Mouse (Mus musculus) myocyte (in vitro differentiated cells): ENCODE measurements around the gene Fstl4.

ENCODE experiments used
- CEBPB ChIP-seq: IDR thresholded peaks from 2 replicates; pipeline ENCODE4 v1.6.1; 2011; ENCODE audit warnings: mild to moderate bottlenecking, moderate library complexity; ENCODE audit not compliant: poor library complexity, insufficient read depth, severe bottlenecking
- E2F4 ChIP-seq: IDR thresholded peaks from one replicate; pipeline ENCODE4 v1.6.1; 2011; ENCODE audit warnings: mild to moderate bottlenecking, control low read depth, moderate library complexity; ENCODE audit not compliant: insufficient read depth
- MAX ChIP-seq: IDR thresholded peaks from one replicate; pipeline ENCODE4 v1.6.1; 2011; ENCODE audit warnings: low read depth, mild to moderate bottlenecking, control low read depth
- POLR2A ChIP-seq: IDR thresholded peaks from one replicate; pipeline ENCODE4 v1.6.1; 2011; ENCODE audit warnings: low read depth, mild to moderate bottlenecking, control low read depth, moderate library complexity; ENCODE audit not compliant: insufficient read length
- SRF ChIP-seq: IDR thresholded peaks from one replicate; pipeline ENCODE4 v1.6.1; 2011; ENCODE audit warnings: low read depth; ENCODE audit not compliant: control insufficient read depth, insufficient read length
- USF1 ChIP-seq: IDR thresholded peaks from one replicate; pipeline ENCODE4 v1.6.1; 2011; ENCODE audit warnings: low read depth, mild to moderate bottlenecking, control low read depth, moderate library complexity

DNA sequence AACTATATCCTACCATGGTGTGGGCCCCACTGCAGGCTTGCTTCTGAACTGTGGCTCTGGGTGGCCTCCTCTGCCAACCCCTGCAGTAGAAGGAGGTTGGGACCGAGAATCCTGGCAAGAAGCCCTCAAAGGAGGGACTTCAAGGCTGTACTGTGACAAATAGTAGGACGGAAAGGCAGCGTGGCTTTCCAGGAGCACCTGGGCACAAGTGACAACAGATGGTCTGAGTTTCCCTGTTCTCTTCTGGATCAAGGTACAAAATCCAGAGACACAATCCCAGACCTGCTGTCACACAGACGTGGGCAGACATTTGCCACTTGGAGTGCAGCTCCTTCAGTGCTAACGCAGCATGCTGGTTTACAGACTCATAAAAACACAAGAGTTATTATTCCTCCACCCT, 343.3 kb downstream of the Fstl4 start:
- TF ChIP-seq E2F4 (no peak), CEBPB (no peak), SRF (no peak), POLR2A (no peak), USF1 (no peak), MAX (no peak)
